Mouse (Mus musculus) ES-CJ7 (cell line): ENCODE measurements around the gene Tex2.

Experiments used
- DNase-seq: peaks from one replicate; pipeline ENCODE4 v3.0.0; 2011; ENCODE audit warnings: low read depth, low spot score

Tex2 gene

GRCm38 (mm10) chr11:106486866-106487732, 126.1 kb downstream of the Tex2 start:
- no peak for DNase-seq

- no peak for DNase-seq
Measured at GRCm38 (mm10) chr11:106486042-106486865, 127.0 kb downstream of the Tex2 start.

- no peak for DNase-seq
Measured at GRCm38 (mm10) chr11:106485611-106486010, 127.6 kb downstream of the Tex2 start.

GRCm38 (mm10) chr11:106484875-106485274, 128.3 kb downstream of the Tex2 start:
- no peak for DNase-seq

- DNase-seq, result no peak
Measured at GRCm38 (mm10) chr11:106482867-106483266, 130.4 kb downstream of the Tex2 start.

- no peak for DNase-seq
Measured at GRCm38 (mm10) chr11:106481651-106482050, 131.6 kb downstream of the Tex2 start.

- DNase-seq, result no peak
Measured at GRCm38 (mm10) chr11:106480530-106480885, 132.7 kb downstream of the Tex2 start.

- DNase-seq, result no peak
Measured at GRCm38 (mm10) chr11:106479619-106480529, 133.3 kb downstream of the Tex2 start.

- no peak for DNase-seq
Measured at GRCm38 (mm10) chr11:106478745-106479144, 134.5 kb downstream of the Tex2 start.

GRCm38 (mm10) chr11:106477505-106478160, 135.6 kb downstream of the Tex2 start:
- no peak for DNase-seq

- DNase-seq, result no peak
Measured at GRCm38 (mm10) chr11:106475309-106475708, 137.9 kb downstream of the Tex2 start.

GRCm38 (mm10) chr11:106471629-106472028, 141.6 kb downstream of the Tex2 start:
- no peak for DNase-seq

GRCm38 (mm10) chr11:106468509-106468908, 144.7 kb downstream of the Tex2 start:
- no peak for DNase-seq

GRCm38 (mm10) chr11:106465932-106466331, 147.3 kb downstream of the Tex2 start:
- DNase-seq, result no peak

GRCm38 (mm10) chr11:106465545-106465903, 147.7 kb downstream of the Tex2 start:
- DNase-seq, result no peak

GRCm38 (mm10) chr11:106464681-106465544, 148.3 kb downstream of the Tex2 start:
- no peak for DNase-seq

GRCm38 (mm10) chr11:106463845-106464244, 149.4 kb downstream of the Tex2 start:
- DNase-seq, result no peak

GRCm38 (mm10) chr11:106462309-106462708, 150.9 kb downstream of the Tex2 start:
- DNase-seq, result no peak

GRCm38 (mm10) chr11:106461145-106461932, 151.9 kb downstream of the Tex2 start:
- DNase-seq, result no peak
